Mouse (Mus musculus): ENCODE results near the gene Zap70. TPM values are rescaled to one million over a fixed set of nuclear protein-coding genes. Genes with fewer than 3 reads are reported as not detected.

Zap70 gene
- polyA plus RNA-seq, 1 experiment from 2014 or later: not detected

- no peaks in the 10 kb centered on the region for H3K9me3 ChIP-seq (replicated peaks)
- no peak for DNase-seq
- H3K27ac ChIP-seq: no peak overlapping the region
- H3K4me3 ChIP-seq (replicated peaks): no peak overlapping the region
- ATAC-seq (ENCODE audit: low read depth): no peak
- no peaks in the 10 kb centered on the region for H3K27me3 ChIP-seq
- no peaks in the 10 kb centered on the region for H3K36me3 ChIP-seq
- no peaks in the 10 kb centered on the region for H3K4me1 ChIP-seq (replicated peaks)
- H3K9ac ChIP-seq: no peak overlapping the region
- WGBS (ENCODE audit: insufficient replicate concordance): 31% methylated on average over 6 of the region's 6 CpGs
- no peak overlapping the region for H3K4me2 ChIP-seq
Observed at GRCm38 (mm10) chr1:36753932-36754675, 7.5 kb upstream of the Zap70 start.

- ATAC-seq (ENCODE audit: low read depth): no peak
- 71% methylated on average over 9 of the region's 9 CpGs for WGBS (ENCODE audit: insufficient replicate concordance)
- H3K9me3 ChIP-seq (replicated peaks): no peaks in the 10 kb centered on the region
- no peak for DNase-seq
- no peak overlapping the region for H3K9ac ChIP-seq
- H3K36me3 ChIP-seq: no peaks in the 10 kb centered on the region
- no peaks in the 10 kb centered on the region for H3K27me3 ChIP-seq
- H3K4me2 ChIP-seq: no peak overlapping the region
- no peaks in the 10 kb centered on the region for H3K4me1 ChIP-seq (replicated peaks)
- no peak overlapping the region for H3K27ac ChIP-seq
- H3K4me3 ChIP-seq (replicated peaks): no peak overlapping the region
Observed at GRCm38 (mm10) chr1:36758553-36758952, 3.0 kb upstream of the Zap70 start.

GRCm38 (mm10) chr1:36759076-36759475 is 2.5 kb upstream of the Zap70 start:
- Histone ChIP-seq H3K4me1 (replicated peaks) (no peaks in the 10 kb centered on the region), H3K4me3 (replicated peaks) (no peak overlapping the region), H3K27ac (no peak overlapping the region), H3K9ac (no peak overlapping the region), H3K27me3 (no peaks in the 10 kb centered on the region), H3K36me3 (no peaks in the 10 kb centered on the region), H3K9me3 (replicated peaks) (no peaks in the 10 kb centered on the region), H3K4me2 (no peak overlapping the region)
- no peak for DNase-seq
- no peak for ATAC-seq (ENCODE audit: low read depth)
- WGBS (ENCODE audit: insufficient replicate concordance): 75% methylated on average over 18 of the region's 18 CpGs

DNA sequence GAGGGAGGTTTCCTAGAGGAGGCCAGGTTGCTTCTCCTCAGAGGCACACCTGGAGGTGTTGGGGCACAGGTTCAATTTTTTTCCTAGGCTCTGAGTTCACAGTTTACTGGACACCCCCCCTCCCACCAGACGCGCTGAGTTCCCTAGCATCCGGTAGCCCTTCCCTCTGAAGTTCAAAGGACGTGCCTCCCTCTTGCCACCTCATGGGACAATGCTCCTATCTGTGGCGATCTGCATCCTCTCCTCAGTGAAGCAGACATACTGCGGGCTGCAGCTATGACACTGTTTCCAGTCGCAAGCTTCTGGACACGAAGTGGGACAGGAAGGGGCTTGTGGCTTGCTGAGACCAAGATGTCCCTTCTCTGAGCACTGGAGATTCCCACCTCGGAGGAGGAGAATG is 1.2 kb upstream of the Zap70 start:
- ATAC-seq (ENCODE audit: low read depth): no peak

GRCm38 (mm10) chr1:36761061-36761460 is 537 bp upstream of the Zap70 start:
- Histone ChIP-seq H3K4me2 (no peak overlapping the region), H3K9me3 (replicated peaks) (no peaks in the 10 kb centered on the region), H3K4me1 (replicated peaks) (no peaks in the 10 kb centered on the region), H3K27me3 (no peaks in the 10 kb centered on the region), H3K36me3 (no peaks in the 10 kb centered on the region), H3K4me3 (replicated peaks) (no peak overlapping the region), H3K27ac (no peak overlapping the region), H3K9ac (no peak overlapping the region)
- ATAC-seq (ENCODE audit: low read depth) (no peak), DNase-seq (no peak)
- WGBS (ENCODE audit: insufficient replicate concordance): 56% methylated on average over 8 of the region's 8 CpGs

More for the DNA sequence above, 1.2 kb upstream of the Zap70 start:
- Histone ChIP-seq H3K27ac (no peak overlapping the region), H3K27me3 (no peaks in the 10 kb centered on the region), H3K36me3 (no peaks in the 10 kb centered on the region), H3K4me1 (replicated peaks) (no peaks in the 10 kb centered on the region), H3K4me2 (no peak overlapping the region), H3K9me3 (replicated peaks) (no peaks in the 10 kb centered on the region), H3K4me3 (replicated peaks) (no peak overlapping the region), H3K9ac (no peak overlapping the region)
- DNase-seq: no peak
- WGBS (ENCODE audit: insufficient replicate concordance): 55% methylated on average over 9 of the region's 9 CpGs

DNA sequence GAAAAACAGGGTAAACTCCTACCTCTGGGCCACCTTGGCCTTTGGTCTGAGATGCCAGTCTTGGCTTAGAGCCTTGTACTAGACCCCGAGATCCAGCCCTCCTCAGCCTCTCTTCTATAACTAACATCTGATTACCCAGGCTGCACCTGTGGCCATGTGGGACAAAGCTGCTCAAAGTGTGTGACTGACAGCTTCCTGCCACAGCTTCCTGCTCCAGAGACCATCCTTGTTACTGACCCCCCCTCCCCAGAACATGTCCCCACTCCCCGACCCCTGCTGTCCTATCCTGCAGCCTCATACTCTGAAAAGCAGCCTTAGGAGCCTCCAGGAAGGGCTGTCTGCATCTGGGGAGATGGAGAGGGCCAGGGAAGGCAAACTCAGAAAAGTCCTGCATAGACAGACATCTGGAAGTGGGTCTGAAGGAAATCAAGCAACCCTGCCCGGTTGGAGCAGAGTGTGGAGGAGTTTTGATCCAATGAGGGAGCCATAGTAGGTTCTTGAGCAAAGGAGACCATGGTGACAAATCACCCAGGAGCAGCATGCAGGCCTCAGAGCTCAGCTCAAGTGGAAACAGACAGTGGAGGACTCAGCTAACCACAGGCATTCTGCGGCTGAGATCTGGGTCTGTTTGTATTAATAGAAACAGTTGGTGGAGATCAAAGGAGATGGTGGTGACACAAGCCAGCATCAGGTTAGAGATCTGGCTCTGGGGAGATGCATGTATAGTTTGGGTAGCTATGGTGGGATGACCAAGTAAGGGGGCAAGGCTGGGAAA is 5.0 kb downstream of the Zap70 start:
- Histone ChIP-seq H3K27ac (no peak overlapping the region), H3K27me3 (peaks cover 17% of the 10 kb centered on the region), H3K4me1 (replicated peaks) (0 out of 2 replicates have a peak, but pooled peaks cover 3% of the 10 kb centered on the region), H3K4me2 (no peak overlapping the region), H3K36me3 (no peaks in the 10 kb centered on the region), H3K9me3 (replicated peaks) (no peaks in the 10 kb centered on the region), H3K9ac (no peak overlapping the region), H3K4me3 (replicated peaks) (no peak overlapping the region)
- ATAC-seq (ENCODE audit: low read depth): no peak
- 20% methylated on average over 4 of the region's 4 CpGs for WGBS (ENCODE audit: insufficient replicate concordance)
- no peak for DNase-seq

DNA sequence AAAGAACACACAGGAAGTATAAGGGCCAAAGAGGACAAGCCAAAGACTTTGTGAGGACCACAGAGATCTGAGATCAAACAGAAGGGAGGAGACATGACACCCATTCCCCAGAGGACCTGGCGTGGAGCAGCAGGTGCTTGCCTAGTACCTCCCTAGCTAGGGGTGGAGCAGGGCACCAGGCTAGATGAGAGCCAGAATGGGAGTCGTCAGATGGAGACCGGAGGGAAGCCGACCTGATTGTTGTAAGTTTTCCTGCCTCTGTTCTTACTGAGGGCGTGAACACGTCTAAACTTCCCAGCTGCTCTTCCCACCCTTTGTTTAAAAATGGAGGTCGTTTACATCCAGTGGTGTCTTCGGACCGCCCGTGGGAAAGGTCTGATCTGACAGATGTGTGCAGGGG is 5.7 kb downstream of the Zap70 start:
- DNase-seq (no peak), ATAC-seq (ENCODE audit: low read depth) (no peak)
- Histone ChIP-seq H3K4me1 (replicated peaks) (0 out of 2 replicates have a peak, but pooled peaks cover 3% of the 10 kb centered on the region), H3K9ac (no peak overlapping the region), H3K4me3 (replicated peaks) (no peak overlapping the region), H3K4me2 (no peak overlapping the region), H3K9me3 (replicated peaks) (no peaks in the 10 kb centered on the region), H3K27ac (no peak overlapping the region), H3K36me3 (no peaks in the 10 kb centered on the region), H3K27me3 (peaks cover 19% of the 10 kb centered on the region)
- WGBS (ENCODE audit: insufficient replicate concordance): 29% methylated on average over 10 of the region's 10 CpGs

- Histone ChIP-seq H3K27me3 (peaks cover 19% of the 10 kb centered on the region), H3K4me1 (replicated peaks) (0 out of 2 replicates have a peak, but pooled peaks cover 3% of the 10 kb centered on the region), H3K9ac (no peak overlapping the region), H3K4me3 (replicated peaks) (no peak overlapping the region), H3K4me2 (no peak overlapping the region), H3K27ac (no peak overlapping the region), H3K9me3 (replicated peaks) (no peaks in the 10 kb centered on the region), H3K36me3 (no peaks in the 10 kb centered on the region)
- no peak for DNase-seq
- WGBS (ENCODE audit: insufficient replicate concordance): 60% methylated on average over 5 of the region's 5 CpGs
- ATAC-seq (ENCODE audit: low read depth): no peak
Observed at GRCm38 (mm10) chr1:36768786-36769185, 7.2 kb downstream of the Zap70 start.

DNA sequence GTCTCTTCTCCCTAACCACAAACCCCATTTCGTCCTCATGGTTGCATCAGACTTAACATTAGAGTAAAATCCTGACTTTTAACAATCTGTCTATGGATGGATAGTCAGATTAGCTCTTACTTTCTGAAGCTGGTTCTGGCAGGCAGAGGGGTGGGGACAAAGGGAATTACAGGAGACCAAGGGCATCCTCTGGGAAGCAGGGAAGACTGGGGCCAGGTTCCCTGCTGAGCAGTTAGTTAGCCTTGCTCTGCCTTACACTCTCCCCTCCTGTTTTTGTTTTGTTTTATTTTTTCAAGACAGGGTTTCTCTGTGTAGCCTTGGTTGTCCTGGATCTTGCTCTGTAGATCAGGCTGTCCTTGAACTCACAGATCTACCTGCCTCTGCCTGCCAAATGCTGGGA is 8.4 kb downstream of the Zap70 start:
- Histone ChIP-seq H3K9me3 (replicated peaks) (no peaks in the 10 kb centered on the region), H3K27me3 (peaks cover 19% of the 10 kb centered on the region), H3K36me3 (no peaks in the 10 kb centered on the region), H3K9ac (no peak overlapping the region), H3K4me1 (replicated peaks) (0 out of 2 replicates have a peak, but pooled peaks cover 3% of the 10 kb centered on the region), H3K27ac (no peak overlapping the region), H3K4me2 (no peak overlapping the region), H3K4me3 (replicated peaks) (no peak overlapping the region)
- WGBS (ENCODE audit: insufficient replicate concordance): 45% methylated on average over 1 of the region's 1 CpGs
- DNase-seq (no peak), ATAC-seq (ENCODE audit: low read depth) (no peak)

- Histone ChIP-seq H3K27ac (no peak overlapping the region), H3K4me2 (peak overlapping the region; percentile 39), H3K4me1 (replicated peaks) (0 out of 2 replicates have a peak, but pooled peaks cover 3% of the 10 kb centered on the region), H3K27me3 (peaks cover 19% of the 10 kb centered on the region), H3K4me3 (replicated peaks) (0 out of 2 replicates have a peak overlapping the region, but pooled peaks have one; percentile 5), H3K9ac (no peak overlapping the region), H3K36me3 (no peaks in the 10 kb centered on the region), H3K9me3 (replicated peaks) (no peaks in the 10 kb centered on the region)
- WGBS (ENCODE audit: insufficient replicate concordance): 21% methylated on average over 27 of the region's 27 CpGs
- ATAC-seq (ENCODE audit: low read depth) (no peak), DNase-seq (no peak)
Observed at GRCm38 (mm10) chr1:36770998-36771397, 9.4 kb downstream of the Zap70 start.

GRCm38 (mm10) chr1:36772198-36772934 is 10.8 kb downstream of the Zap70 start:
- Histone ChIP-seq H3K4me2 (no peak overlapping the region), H3K27me3 (peaks cover 19% of the 10 kb centered on the region), H3K36me3 (no peaks in the 10 kb centered on the region), H3K9me3 (replicated peaks) (no peaks in the 10 kb centered on the region), H3K4me3 (replicated peaks) (no peak overlapping the region), H3K27ac (no peak overlapping the region), H3K4me1 (replicated peaks) (0 out of 2 replicates have a peak, but pooled peaks cover 3% of the 10 kb centered on the region), H3K9ac (no peak overlapping the region)
- ATAC-seq (ENCODE audit: low read depth) (no peak), DNase-seq (no peak)
- 78% methylated on average over 9 of the region's 9 CpGs for WGBS (ENCODE audit: insufficient replicate concordance)

Measured in liver, embryonic 13.5 days (tissue).